Mouse (Mus musculus) hindbrain, postnatal 0 days (tissue): ENCODE measurements around the gene Atp9a. TPM values are rescaled to one million over a fixed set of nuclear protein-coding genes. Genes with fewer than 3 reads are reported as not detected.
A peak's percentile ranks its signal among the peaks of the same experiment; 100 is the strongest.

Source experiments
- ATAC-seq: fragments of 200-750 bp; cut with Nextera tagmentation; 2 replicates; pipeline ENCODE4 v1.8.0; 2017; ENCODE audit warnings: mild to moderate bottlenecking, moderate TSS enrichment, moderate library complexity
- DNase-seq: peaks from one replicate; pipeline ENCODE4 v3.0.0-alpha.2; 2015; ENCODE audit warnings: low spot score
- H3K27ac ChIP-seq: fragments of 300-500 bp; sonication (generic); 2 replicates; pipeline ENCODE4 v1.5.1; 2014; ENCODE audit warnings: mild to moderate bottlenecking
- H3K27me3 ChIP-seq: fragments of 300-500 bp; sonication (generic); 2 replicates; pipeline ENCODE4 v1.6.1; 2014; ENCODE audit warnings: low read length, mixed read lengths; ENCODE audit not compliant: insufficient read depth
- H3K36me3 ChIP-seq: fragments of 300-500 bp; sonication (generic); 2 replicates; pipeline ENCODE4 v1.6.1; 2014; ENCODE audit warnings: low read length, mixed read lengths; ENCODE audit not compliant: insufficient read depth
- H3K4me1 ChIP-seq: fragments of 300-500 bp; sonication (generic); 2 replicates; pipeline ENCODE4 v1.6.1; 2014; ENCODE audit warnings: antibody characterized with exemption, low read length, mixed read lengths; ENCODE audit not compliant: insufficient read depth
- H3K4me2 ChIP-seq: fragments of 300-500 bp; sonication (generic); 2 replicates; pipeline ENCODE4 v1.6.1; 2014; ENCODE audit warnings: low read depth, mild to moderate bottlenecking, low read length, moderate library complexity, mixed read lengths
- H3K4me3 ChIP-seq: fragments of 300-500 bp; sonication (generic); 2 replicates; pipeline ENCODE4 v1.5.1; 2014; ENCODE audit warnings: low read length
- H3K9ac ChIP-seq: fragments of 300-500 bp; sonication (generic); replicated peaks from 2 replicates; pipeline ENCODE4 v1.6.1; 2014; ENCODE audit warnings: mild to moderate bottlenecking, low read length, moderate library complexity, mixed read lengths
- H3K9me3 ChIP-seq: fragments of 300-500 bp; sonication (generic); 2 replicates; pipeline ENCODE4 v1.6.1; 2016; ENCODE audit warnings: low read length, mixed read lengths
- CTCF ChIP-seq: IDR thresholded peaks from 2 replicates; pipeline ENCODE4 v1.5.1; 2016; ENCODE audit warnings: antibody characterized with exemption, control low read depth, low read depth
- WGBS: fragments of 180-500 bp; shearing (Covaris S2); extraction: QIAGEN DNeasy Blood & Tissue Kit; methylation state at CpG from one replicate; pipeline ENCODE4 v1.1.7; 2014; 5-methylcytosine and 5-hydroxymethylcytosine counted together
- microRNA-seq, 2 experiments: library from miRNA; unstranded; fragments of <30 nt; microRNA quantifications; one replicate each; pipeline ENCODE4; 2016
- polyA plus RNA-seq: library from polyadenylated mRNA; unstranded; fragments of >200 nt; fragmentation: Nextera tagmentation; extraction: Ambion mirVana; gene quantifications from 2 replicates; pipeline ENCODE4 v1.2.1, GENCODE M21; 2015
- total RNA-seq: library from RNA; depleted of rRNA; stranded (reverse); fragments of >200 nt; gene quantifications from 2 replicates; pipeline ENCODE4 v1.2.3, GENCODE M21; 2014; rRNA removed

The Atp9a gene
- total and polyA plus RNA-seq, 2 experiments from 2014 or later = 130 to 607 TPM

GRCm38 (mm10) chr2:168589368-168590167, 152.6 kb downstream of the Atp9a start:
- peak overlapping the region; percentile 53 for H3K4me2 ChIP-seq
- WGBS = 10% methylated on average over 21 of the region's 21 CpGs
- no peak overlapping the region for H3K27ac ChIP-seq
- TF ChIP-seq CTCF = no peak
- H3K36me3 ChIP-seq = no peaks in the 10 kb centered on the region
- peaks cover 14% of the 10 kb centered on the region for H3K4me1 ChIP-seq
- H3K9me3 ChIP-seq = no peaks in the 10 kb centered on the region
- peak overlapping the region; percentile 21; the same call in 1 of the 2 replicates for H3K9ac ChIP-seq
- peak; percentile 44 for ATAC-seq
- peak overlapping the region; percentile 26 for H3K4me3 ChIP-seq
- DNase-seq = no peak
- H3K27me3 ChIP-seq = peaks cover 4% of the 10 kb centered on the region; the same call in 1 of the 2 replicates

GRCm38 (mm10) chr2:168588591-168589367, 153.4 kb downstream of the Atp9a start:
- peaks cover 4% of the 10 kb centered on the region; the same call in 1 of the 2 replicates for H3K27me3 ChIP-seq
- H3K4me1 ChIP-seq = peaks cover 14% of the 10 kb centered on the region
- 27% methylated on average over 11 of the region's 11 CpGs for WGBS
- no peak for TF ChIP-seq CTCF
- ATAC-seq = peak; percentile 48; the same call in 1 of the 2 replicates
- no peak overlapping the region for H3K9ac ChIP-seq
- no peaks in the 10 kb centered on the region for H3K9me3 ChIP-seq
- H3K4me2 ChIP-seq = peak overlapping the region; percentile 53
- no peak overlapping the region for H3K27ac ChIP-seq
- H3K36me3 ChIP-seq = no peaks in the 10 kb centered on the region
- no peak overlapping the region for H3K4me3 ChIP-seq
- peak; percentile 60 for DNase-seq

GRCm38 (mm10) chr2:168587159-168587558, 155.1 kb downstream of the Atp9a start:
- Histone ChIP-seq H3K9me3 (no peaks in the 10 kb centered on the region), H3K9ac (no peak overlapping the region), H3K27me3 (peaks cover 4% of the 10 kb centered on the region; the same call in 1 of the 2 replicates), H3K4me1 (peaks cover 14% of the 10 kb centered on the region), H3K4me2 (no peak overlapping the region), H3K36me3 (no peaks in the 10 kb centered on the region), H3K27ac (no peak overlapping the region), H3K4me3 (no peak overlapping the region)
- 58% methylated on average over 8 of the region's 8 CpGs for WGBS
- TF ChIP-seq CTCF = no peak
- no peak for DNase-seq
- ATAC-seq = no peak

GRCm38 (mm10) chr2:168586512-168586911, 155.7 kb downstream of the Atp9a start:
- Histone ChIP-seq H3K4me3 (no peak overlapping the region), H3K27me3 (peaks cover 4% of the 10 kb centered on the region; the same call in 1 of the 2 replicates), H3K9me3 (no peaks in the 10 kb centered on the region), H3K4me1 (peaks cover 14% of the 10 kb centered on the region), H3K4me2 (no peak overlapping the region), H3K27ac (no peak overlapping the region), H3K9ac (no peak overlapping the region), H3K36me3 (no peaks in the 10 kb centered on the region)
- 80% methylated on average over 12 of the region's 12 CpGs for WGBS
- TF ChIP-seq CTCF = no peak
- ATAC-seq = no peak
- no peak for DNase-seq

- 49% methylated on average over 6 of the region's 6 CpGs for WGBS
- TF ChIP-seq CTCF = no peak
- peak; percentile 71 for DNase-seq
These were observed 157.4 kb downstream of the Atp9a start for GRCm38 (mm10) chr2:168584857-168585256.

More at GRCm38 (mm10) chr2:168584857-168585256, 157.4 kb downstream of the Atp9a start:
- Histone ChIP-seq H3K27ac (no peak overlapping the region), H3K4me3 (no peak overlapping the region), H3K9ac (no peak overlapping the region), H3K4me2 (no peak overlapping the region), H3K27me3 (no peaks in the 10 kb centered on the region), H3K4me1 (peaks cover 10% of the 10 kb centered on the region), H3K9me3 (no peaks in the 10 kb centered on the region), H3K36me3 (no peaks in the 10 kb centered on the region)
- peak; percentile 35 for ATAC-seq

Small RNA genes within 50 kb of the gene (microRNA-seq; reads per million reads assigned to microRNA genes)
- 2.3 to 3.6 reads per million in 2 experiments for gene Mir7004

Other genes with a start within 250 kb of the Atp9a start
- gene Nfatc2, start 140.8 kb downstream of the Atp9a start, total RNA-seq = 7.4 and 8.5 TPM in 2 replicates
- 6.5 and 6.6 TPM in 2 replicates for gene Nfatc2, start 140.8 kb downstream of the Atp9a start, polyA plus RNA-seq
- gene Sall4, start 25.5 kb upstream of the Atp9a start, total RNA-seq = 0.31 and 0.32 TPM in 2 replicates
- 0.10 and 0.16 TPM in 2 replicates for gene Sall4, start 25.5 kb upstream of the Atp9a start, polyA plus RNA-seq
- gene Zfp64, start 213.2 kb upstream of the Atp9a start, total RNA-seq = 32.1 and 44.3 TPM in 2 replicates
- 24.9 and 27.5 TPM in 2 replicates for gene Zfp64, start 213.2 kb upstream of the Atp9a start, polyA plus RNA-seq